In the genomic region with DNA sequence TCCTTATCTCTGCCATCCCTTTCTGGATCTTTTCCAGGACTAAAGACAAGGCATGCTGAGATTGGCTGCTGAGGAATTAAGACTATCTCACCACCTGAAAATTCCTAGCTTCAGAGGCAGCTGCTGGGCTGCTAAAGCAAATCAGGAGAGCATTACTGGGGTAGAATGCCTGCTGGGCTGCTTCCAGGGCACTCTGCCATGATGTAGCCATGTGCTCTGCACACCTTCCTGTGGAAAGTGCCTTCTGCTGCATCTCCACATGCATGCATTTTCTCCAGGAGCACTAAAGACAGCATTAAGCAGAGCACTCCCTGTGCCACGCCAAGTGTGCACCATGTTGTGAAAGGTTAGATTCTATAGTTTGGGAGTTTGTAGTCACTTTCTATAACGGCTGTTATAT, we compare ENCODE assay signal across 15 mouse cellular contexts. TPM values are rescaled to one million over a fixed set of nuclear protein-coding genes. Genes with fewer than 3 reads are reported as not detected.
DNase-seq lines count a peak whose midpoint lies in the region; ATAC-seq and TF ChIP-seq lines count a peak whose summit lies in the region.
"Had no signal": no experiment of that assay in that cellular context is flagged by ENCODE, and none has a peak within 500 bp of the region (broad histone marks: within the 10 kb centered on the region; RNA-seq: fewer than 3 reads in every experiment).

No protein-coding gene starts in this region.

- peak; percentile 6 for DNase-seq in adrenal gland, postnatal 25 days
- no peak for DNase-seq in adrenal gland, postnatal 10 days
- no peak for DNase-seq in hindbrain, embryonic 14.5 days (ENCODE audit: low spot score)
- DNase-seq in brain, adult 2 months (ENCODE audit: low read depth, low spot score), result peak; percentile 92
- DNase-seq in cerebellum, adult 9-11 months, result peak; percentile 89
- DNase-seq in urinary bladder, adult 2 months (ENCODE audit: low spot score), result no peak
- no peak for DNase-seq in left cerebral cortex, adult 2 months (ENCODE audit: extremely low spot score in 1 of 2, low spot score in 2 of 2)
- DNase-seq: thymus, adult 2 months had no signal

- H3K4me1 ChIP-seq in hindbrain, embryonic 16.5 days (ENCODE audit: control insufficient read depth, insufficient read depth, low read depth, low read length), result no peaks in the 10 kb centered on the region
- H3K4me1 ChIP-seq in hindbrain, embryonic 14.5 days (replicated peaks; ENCODE audit: control insufficient read depth, insufficient read depth, low read length), result no peaks in the 10 kb centered on the region
- H3K4me1 ChIP-seq: embryonic facial prominence, embryonic 13.5 days; forebrain, embryonic 10.5 days; kidney, embryonic 15.5 days had no signal

- H3K27ac ChIP-seq in hindbrain, embryonic 16.5 days (ENCODE audit: low read depth, low read length), result no peak overlapping the region
- no peak overlapping the region for H3K27ac ChIP-seq in hindbrain, embryonic 14.5 days
- no peak overlapping the region for H3K27ac ChIP-seq in left cerebral cortex, adult 2 months
- H3K27ac ChIP-seq: embryonic facial prominence, embryonic 13.5 days; forebrain, embryonic 10.5 days; heart, embryonic 15.5 days; kidney, embryonic 15.5 days had no signal

- H3K9me3 ChIP-seq in hindbrain, embryonic 16.5 days (ENCODE audit: control insufficient read depth, low read length), result no peaks in the 10 kb centered on the region
- no peaks in the 10 kb centered on the region for H3K9me3 ChIP-seq in hindbrain, embryonic 14.5 days (ENCODE audit: control insufficient read depth, low read length)
- H3K9me3 ChIP-seq: embryonic facial prominence, embryonic 13.5 days; forebrain, embryonic 10.5 days; heart, embryonic 15.5 days; kidney, embryonic 15.5 days had no signal

- no peaks in the 10 kb centered on the region for H3K27me3 ChIP-seq in hindbrain, embryonic 16.5 days (replicated peaks; ENCODE audit: control insufficient read depth, insufficient read depth, low read length)
- H3K27me3 ChIP-seq in hindbrain, embryonic 14.5 days (ENCODE audit: control insufficient read depth, insufficient read depth, low read length), result no peaks in the 10 kb centered on the region
- H3K27me3 ChIP-seq: embryonic facial prominence, embryonic 13.5 days; heart, embryonic 15.5 days; kidney, embryonic 15.5 days had no signal

- no peak for TF ChIP-seq CTCF in left cerebral cortex, adult 2 months (IDR thresholded peaks at IDR 0.05)

- 83% methylated on average over 2 of the region's 2 CpGs for WGBS in hindbrain, embryonic 16.5 days
- 87% methylated on average over 2 of the region's 2 CpGs for WGBS in hindbrain, embryonic 14.5 days

- no peak overlapping the region for H3K4me2 ChIP-seq in hindbrain, embryonic 16.5 days (ENCODE audit: low read length)
- H3K4me2 ChIP-seq in hindbrain, embryonic 14.5 days (replicated peaks), result no peak overlapping the region
- H3K4me2 ChIP-seq: embryonic facial prominence, embryonic 13.5 days; heart, embryonic 15.5 days; kidney, embryonic 15.5 days; liver, embryonic 11.5 days had no signal

- H3K4me3 ChIP-seq in hindbrain, embryonic 16.5 days (ENCODE audit: low read length), result no peak overlapping the region
- H3K4me3 ChIP-seq in hindbrain, embryonic 14.5 days (replicated peaks; ENCODE audit: low read length), result no peak overlapping the region
- H3K4me3 ChIP-seq in left cerebral cortex, adult 2 months, result no peak overlapping the region
- H3K4me3 ChIP-seq: embryonic facial prominence, embryonic 13.5 days; forebrain, embryonic 10.5 days; heart, embryonic 15.5 days; kidney, embryonic 15.5 days had no signal

- no peak overlapping the region for H3K9ac ChIP-seq in hindbrain, embryonic 16.5 days (ENCODE audit: low read depth, low read length)
- H3K9ac ChIP-seq in hindbrain, embryonic 14.5 days, result no peak overlapping the region
- H3K9ac ChIP-seq: embryonic facial prominence, embryonic 13.5 days; heart, embryonic 15.5 days; kidney, embryonic 15.5 days had no signal

- peak; percentile 68 for ATAC-seq in hindbrain, embryonic 16.5 days
- no peak for ATAC-seq in hindbrain, embryonic 14.5 days (ENCODE audit: low FRiP score)
- ATAC-seq: activated CD4-positive, CD25-positive, alpha-beta regulatory T cell, adult 4 months had no signal

- intact Hi-C loops in left cerebral cortex, adult 2 months (cut with DNase I), result no loop called here

- no peaks in the 10 kb centered on the region for H3K36me3 ChIP-seq in hindbrain, embryonic 16.5 days (ENCODE audit: control insufficient read depth, insufficient read depth, low read length)
- H3K36me3 ChIP-seq in hindbrain, embryonic 14.5 days (replicated peaks; ENCODE audit: control insufficient read depth, insufficient read depth), result no peaks in the 10 kb centered on the region
- H3K36me3 ChIP-seq: embryonic facial prominence, embryonic 13.5 days; forebrain, embryonic 10.5 days; heart, embryonic 15.5 days; kidney, embryonic 15.5 days had no signal

RNA-seq across cellular contexts. Expression of a gene that starts 16.6 kb away (rescaled TPM):
- total RNA-seq in adrenal gland, postnatal 25 days (2021), result 16.8 and 18.5 TPM in 2 replicates
- 10 to 100 TPM in 1 of 2 experiments, 1 to 10 TPM in 1; 9.5 to 14.4 TPM for total RNA-seq in adrenal gland, postnatal 10 days (2021)
- polyA plus RNA-seq in hindbrain, embryonic 16.5 days (2015; fragmentation: Nextera tagmentation; extraction: Ambion mirVana), result 6.5 and 6.6 TPM in 2 replicates
- polyA plus RNA-seq in hindbrain, embryonic 14.5 days (2014; fragmentation: Nextera tagmentation; extraction: Ambion mirVana), result 5.1 and 5.3 TPM in 2 replicates
- polyA plus RNA-seq in urinary bladder, adult 2 months (2012; rRNA removed), result 8.3 and 9.2 TPM in 2 replicates
- total RNA-seq in left cerebral cortex, adult 2 months (2021), result 1 to 10 TPM; 3.2 to 3.9 TPM

Comparison
In these comparisons a context has a peak if more than half of its experiments do, and no peak if none do; other contexts are left out.
1. DNase-seq: peak in adrenal gland, postnatal 25 days (single experiment), brain, adult 2 months (single experiment) and cerebellum, adult 9-11 months (single experiment); none in adrenal gland, postnatal 10 days (single experiment), hindbrain, embryonic 14.5 days (single experiment), urinary bladder, adult 2 months (single experiment) and left cerebral cortex, adult 2 months (0 of 2).